Mouse (Mus musculus): ENCODE results near the gene Tmem132b. TPM values are rescaled to one million over a fixed set of nuclear protein-coding genes. Genes with fewer than 3 reads are reported as not detected.

Gene Tmem132b
- polyA plus RNA-seq, 1 experiment, result 0.04 TPM

GRCm38 (mm10) chr5:125578661-125579060, 47.1 kb downstream of the Tmem132b start:
- DNase-seq (ENCODE audit: low spot score), result no peak

- DNase-seq (ENCODE audit: low spot score), result no peak
These were observed 47.6 kb downstream of the Tmem132b start for GRCm38 (mm10) chr5:125579153-125579552.

GRCm38 (mm10) chr5:125583298-125583697, 51.7 kb downstream of the Tmem132b start:
- DNase-seq (ENCODE audit: low spot score), result no peak

- DNase-seq (ENCODE audit: low spot score), result no peak
These were observed 52.3 kb downstream of the Tmem132b start for GRCm38 (mm10) chr5:125583836-125584235.

GRCm38 (mm10) chr5:125585211-125585610, 53.6 kb downstream of the Tmem132b start:
- DNase-seq (ENCODE audit: low spot score), result no peak

GRCm38 (mm10) chr5:125588203-125588602, 56.6 kb downstream of the Tmem132b start:
- DNase-seq (ENCODE audit: low spot score), result no peak

- DNase-seq (ENCODE audit: low spot score), result no peak
These were observed 57.5 kb downstream of the Tmem132b start for GRCm38 (mm10) chr5:125588876-125589667.

- no peak for DNase-seq (ENCODE audit: low spot score)
These were observed 66.5 kb downstream of the Tmem132b start for GRCm38 (mm10) chr5:125598056-125598455.

GRCm38 (mm10) chr5:125607146-125607545, 75.6 kb downstream of the Tmem132b start:
- no peak for DNase-seq (ENCODE audit: low spot score)

- DNase-seq (ENCODE audit: low spot score), result no peak
These were observed 78.4 kb downstream of the Tmem132b start for GRCm38 (mm10) chr5:125609968-125610367.

- DNase-seq (ENCODE audit: low spot score), result no peak
These were observed 80.9 kb downstream of the Tmem132b start for GRCm38 (mm10) chr5:125612460-125612859.

GRCm38 (mm10) chr5:125613136-125613535, 81.6 kb downstream of the Tmem132b start:
- no peak for DNase-seq (ENCODE audit: low spot score)

- DNase-seq (ENCODE audit: low spot score), result no peak
These were observed 82.8 kb downstream of the Tmem132b start for GRCm38 (mm10) chr5:125614348-125614747.

GRCm38 (mm10) chr5:125617050-125617449, 85.5 kb downstream of the Tmem132b start:
- no peak for DNase-seq (ENCODE audit: low spot score)

- DNase-seq (ENCODE audit: low spot score), result no peak
These were observed 96.3 kb downstream of the Tmem132b start for GRCm38 (mm10) chr5:125627816-125628348.

GRCm38 (mm10) chr5:125634666-125635065, 103.1 kb downstream of the Tmem132b start:
- DNase-seq (ENCODE audit: low spot score), result no peak

- no peak for DNase-seq (ENCODE audit: low spot score)
These were observed 109.4 kb downstream of the Tmem132b start for GRCm38 (mm10) chr5:125640966-125641365.

- no peak for DNase-seq (ENCODE audit: low spot score)
These were observed 110.1 kb downstream of the Tmem132b start for GRCm38 (mm10) chr5:125641531-125642147.

GRCm38 (mm10) chr5:125648236-125648635, 116.7 kb downstream of the Tmem132b start:
- DNase-seq (ENCODE audit: low spot score), result no peak

GRCm38 (mm10) chr5:125649982-125650381, 118.4 kb downstream of the Tmem132b start:
- DNase-seq (ENCODE audit: low spot score), result no peak

- no peak for DNase-seq (ENCODE audit: low spot score)
These were observed 126.5 kb downstream of the Tmem132b start for GRCm38 (mm10) chr5:125658101-125658500.

GRCm38 (mm10) chr5:125658959-125659749, 127.6 kb downstream of the Tmem132b start:
- no peak for DNase-seq (ENCODE audit: low spot score)
